Mouse (Mus musculus): ENCODE data around the gene Zdhhc23.

DNA sequence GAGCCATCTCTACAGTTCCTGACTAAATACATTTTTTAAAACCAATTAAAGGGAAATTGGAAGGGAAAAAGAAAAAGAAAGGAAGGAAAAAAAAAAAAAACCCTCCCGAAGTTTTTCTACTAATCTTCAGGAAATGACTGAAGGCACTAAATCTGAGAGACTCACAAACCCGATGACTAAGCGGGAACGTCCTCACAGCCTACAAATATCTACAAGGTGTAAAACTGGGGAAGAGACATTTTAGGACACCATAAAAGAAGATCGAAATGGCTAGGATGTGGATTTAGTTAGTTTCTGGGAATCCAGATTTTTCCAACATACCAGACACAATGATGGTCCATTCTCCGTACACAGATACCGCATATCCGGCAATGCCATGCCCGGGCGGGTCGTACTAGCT, 6.4 kb downstream of the Zdhhc23 start:
- TF ChIP-seq CTCF (IDR thresholded peaks at IDR 0.05; ENCODE audit: insufficient read depth, low read depth, low read length) (no peak), POLR2A (IDR thresholded peaks at IDR 0.05; ENCODE audit: insufficient read depth, low read depth, low read length) (no peak)
